Mouse (Mus musculus): ENCODE results near the gene Mxd1.

DNA sequence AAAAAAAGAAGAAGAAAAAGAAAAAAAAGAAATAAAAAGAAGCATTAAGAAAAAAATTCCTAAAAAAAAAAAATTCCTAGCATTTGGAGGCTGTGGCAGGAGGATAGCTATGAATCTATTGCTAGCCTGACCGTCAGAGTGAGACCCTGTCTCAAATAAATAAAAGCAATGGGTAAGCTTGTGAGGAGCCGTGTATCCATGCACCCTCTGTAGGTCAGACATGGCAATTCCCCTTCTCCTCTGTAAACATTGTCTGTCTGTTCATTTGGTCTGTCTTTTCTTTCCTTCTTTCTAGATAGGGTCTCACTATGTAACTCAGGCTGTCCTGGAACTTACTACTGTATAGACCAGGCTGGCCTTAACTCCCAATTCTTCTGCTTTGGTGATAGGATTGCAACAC is 30.5 kb downstream of the Mxd1 start:
- no peak for TF ChIP-seq CHD2 (IDR thresholded peaks at IDR 0.05; ENCODE audit: low read depth, low read length)
- no peak for TF ChIP-seq ZNF384 (IDR thresholded peaks at IDR 0.05; ENCODE audit: low read depth, low read length)
- no peak for TF ChIP-seq ZC3H11A (IDR thresholded peaks at IDR 0.05; ENCODE audit: borderline replicate concordance, low read depth, low read length)
